Mouse (Mus musculus): Measurements from ENCODE around the gene Wdr31. TPM values are rescaled to one million over a fixed set of nuclear protein-coding genes. Genes with fewer than 3 reads are reported as not detected.

Gene Wdr31
- polyA plus RNA-seq, 1 experiment: 2.6 TPM

DNA sequence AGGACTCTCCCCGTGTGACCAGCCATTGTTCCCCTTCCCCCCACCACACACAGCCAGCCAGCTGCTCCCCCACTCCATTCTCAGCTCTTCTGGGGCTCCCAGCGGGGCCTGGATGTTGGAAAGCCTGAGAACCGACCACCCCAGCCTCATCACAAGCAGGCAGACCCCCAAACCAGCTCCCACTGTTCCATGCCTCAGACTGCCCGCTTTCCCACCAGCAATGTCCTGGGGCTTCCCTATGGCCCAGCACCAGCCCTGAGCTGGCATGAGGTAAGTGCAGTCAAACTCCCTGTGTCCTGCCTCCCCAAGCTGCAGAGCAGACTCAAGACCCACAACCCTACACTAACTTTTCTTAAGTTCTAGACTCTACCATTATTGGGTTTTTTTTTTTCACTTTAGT is 64.6 kb downstream of the Wdr31 start:
- Histone ChIP-seq H3K79me2 (ENCODE audit: control insufficient read depth, insufficient read depth) (peaks cover 63% of the 10 kb centered on the region), H3ac (ENCODE audit: control insufficient read depth, insufficient read length, low read depth) (no peak overlapping the region), H3K27me3 (ENCODE audit: control insufficient read depth, insufficient read depth, insufficient read length) (no peaks in the 10 kb centered on the region), H3K36me3 (ENCODE audit: control insufficient read depth, insufficient read depth) (peaks cover 31% of the 10 kb centered on the region), H3K79me3 (ENCODE audit: low read depth) (peaks cover 49% of the 10 kb centered on the region), H3K4me3 (ENCODE audit: insufficient read depth, poor library complexity, severe bottlenecking) (no peak overlapping the region)
- no peak for TF ChIP-seq USF1 (IDR thresholded peaks at IDR 0.05; ENCODE audit: low read depth)
- no peak for TF ChIP-seq MAX (IDR thresholded peaks at IDR 0.05)

- H3K36me3 ChIP-seq (ENCODE audit: control insufficient read depth, insufficient read depth): peaks cover 76% of the 10 kb centered on the region
- no peak overlapping the region for H3ac ChIP-seq (ENCODE audit: control insufficient read depth, insufficient read length, low read depth)
- no peak overlapping the region for H3K4me3 ChIP-seq (ENCODE audit: insufficient read depth, poor library complexity, severe bottlenecking)
- H3K79me3 ChIP-seq (ENCODE audit: low read depth): peaks cover 22% of the 10 kb centered on the region
- peaks cover 37% of the 10 kb centered on the region for H3K79me2 ChIP-seq (ENCODE audit: control insufficient read depth, insufficient read depth)
- no peaks in the 10 kb centered on the region for H3K27me3 ChIP-seq (ENCODE audit: control insufficient read depth, insufficient read depth, insufficient read length)
- TF ChIP-seq USF1 (IDR thresholded peaks at IDR 0.05; ENCODE audit: low read depth): no peak
These were observed 71.7 kb downstream of the Wdr31 start for GRCm38 (mm10) chr4:62398956-62399355.

Other genes starting within 250 kb of the Wdr31 start
- gene Zfp37, start 239.8 kb downstream of the Wdr31 start, polyA plus RNA-seq (2012; fragmentation: generic; extraction: Trizol): 0.47 TPM
- gene Slc31a2, start 208.3 kb downstream of the Wdr31 start, polyA plus RNA-seq (2012; fragmentation: generic; extraction: Trizol): 3.1 TPM
- gene Fkbp15, start 110.3 kb downstream of the Wdr31 start, polyA plus RNA-seq (2012; fragmentation: generic; extraction: Trizol): 13.2 TPM
- gene Slc31a1, start 110.2 kb downstream of the Wdr31 start, polyA plus RNA-seq (2012; fragmentation: generic; extraction: Trizol): 17.0 TPM
- 70.2 TPM for gene Cdc26, start 62.3 kb downstream of the Wdr31 start, polyA plus RNA-seq (2012; fragmentation: generic; extraction: Trizol)
- gene Prpf4, start 62.1 kb downstream of the Wdr31 start, polyA plus RNA-seq (2012; fragmentation: generic; extraction: Trizol): 11.3 TPM
- 0.84 TPM for gene Rnf183, start 35.6 kb downstream of the Wdr31 start, polyA plus RNA-seq (2012; fragmentation: generic; extraction: Trizol)
- gene Bspry, start 9.2 kb upstream of the Wdr31 start, polyA plus RNA-seq (2012; fragmentation: generic; extraction: Trizol): 0.25 TPM
- 19.7 TPM for gene Hdhd3, start 32.6 kb upstream of the Wdr31 start, polyA plus RNA-seq (2012; fragmentation: generic; extraction: Trizol)
- gene Alad, start 49.0 kb upstream of the Wdr31 start, polyA plus RNA-seq (2012; fragmentation: generic; extraction: Trizol): 147 TPM
- gene Pole3, start 54.2 kb upstream of the Wdr31 start, polyA plus RNA-seq (2012; fragmentation: generic; extraction: Trizol): 55.7 TPM
- gene 4933430I17Rik, start 54.5 kb upstream of the Wdr31 start, polyA plus RNA-seq (2012; fragmentation: generic; extraction: Trizol): 0.13 TPM
- 49.8 TPM for gene Rgs3, start 89.0 kb upstream of the Wdr31 start, polyA plus RNA-seq (2012; fragmentation: generic; extraction: Trizol)